Mouse (Mus musculus): ENCODE results near the gene Ppm1l. TPM values are rescaled to one million over a fixed set of nuclear protein-coding genes. Genes with fewer than 3 reads are reported as not detected.
A peak's percentile ranks its signal among the peaks of the same experiment; 100 is the strongest.

The Ppm1l gene
- polyA plus RNA-seq, 1 experiment from 2014 or later = 6.3 TPM

- Histone ChIP-seq H3K9ac (no peak overlapping the region), H3K9me3 (ENCODE audit: low read depth, low read length) (no peaks in the 10 kb centered on the region), H3K27me3 (ENCODE audit: insufficient read depth, low read length) (no peaks in the 10 kb centered on the region), H3K4me1 (ENCODE audit: insufficient read depth) (no peaks in the 10 kb centered on the region), H3K36me3 (ENCODE audit: insufficient read depth) (no peaks in the 10 kb centered on the region), H3K4me3 (ENCODE audit: low read depth, low read length) (no peak overlapping the region), H3K27ac (ENCODE audit: low read depth) (no peak overlapping the region), H3K4me2 (no peak overlapping the region)
- ATAC-seq (ENCODE audit: insufficient read depth) (no peak), DNase-seq (no peak)
- no peak for TF ChIP-seq CTCF (IDR thresholded peaks at IDR 0.05; ENCODE audit: low read depth)
- WGBS = 18% methylated on average over 4 of the region's 4 CpGs
These were observed 185.9 kb downstream of the Ppm1l start for GRCm38 (mm10) chr3:69502527-69502926.

GRCm38 (mm10) chr3:69505090-69505489, 188.4 kb downstream of the Ppm1l start:
- no peak for ATAC-seq (ENCODE audit: insufficient read depth)
- no peaks in the 10 kb centered on the region for H3K4me1 ChIP-seq (ENCODE audit: insufficient read depth)
- TF ChIP-seq CTCF (IDR thresholded peaks at IDR 0.05; ENCODE audit: low read depth) = no peak

GRCm38 (mm10) chr3:69506352-69506751, 189.7 kb downstream of the Ppm1l start:
- ATAC-seq (ENCODE audit: insufficient read depth) = no peak
- TF ChIP-seq CTCF (IDR thresholded peaks at IDR 0.05; ENCODE audit: low read depth) = no peak

More at GRCm38 (mm10) chr3:69505090-69505489, 188.4 kb downstream of the Ppm1l start:
- H3K4me2 ChIP-seq = no peak overlapping the region
- no peak overlapping the region for H3K4me3 ChIP-seq (ENCODE audit: low read depth, low read length)
- no peaks in the 10 kb centered on the region for H3K36me3 ChIP-seq (ENCODE audit: insufficient read depth)
- H3K27me3 ChIP-seq (ENCODE audit: insufficient read depth, low read length) = no peaks in the 10 kb centered on the region
- H3K27ac ChIP-seq (ENCODE audit: low read depth) = no peak overlapping the region
- DNase-seq = no peak
- H3K9ac ChIP-seq = no peak overlapping the region
- no peaks in the 10 kb centered on the region for H3K9me3 ChIP-seq (ENCODE audit: low read depth, low read length)
- 69% methylated on average over 7 of the region's 7 CpGs for WGBS

GRCm38 (mm10) chr3:69509411-69509952, 192.8 kb downstream of the Ppm1l start:
- no peak for TF ChIP-seq CTCF (IDR thresholded peaks at IDR 0.05; ENCODE audit: low read depth)
- 68% methylated on average over 3 of the region's 3 CpGs for WGBS
- Histone ChIP-seq H3K4me2 (no peak overlapping the region), H3K36me3 (ENCODE audit: insufficient read depth) (no peaks in the 10 kb centered on the region), H3K9ac (no peak overlapping the region), H3K27ac (ENCODE audit: low read depth) (no peak overlapping the region), H3K9me3 (ENCODE audit: low read depth, low read length) (no peaks in the 10 kb centered on the region), H3K27me3 (ENCODE audit: insufficient read depth, low read length) (no peaks in the 10 kb centered on the region), H3K4me1 (ENCODE audit: insufficient read depth) (no peaks in the 10 kb centered on the region; the same call in 1 of the 2 replicates), H3K4me3 (ENCODE audit: low read depth, low read length) (no peak overlapping the region)
- ATAC-seq (ENCODE audit: insufficient read depth) = no peak
- DNase-seq = no peak

More at GRCm38 (mm10) chr3:69506352-69506751, 189.7 kb downstream of the Ppm1l start:
- Histone ChIP-seq H3K4me2 (no peak overlapping the region), H3K9me3 (ENCODE audit: low read depth, low read length) (no peaks in the 10 kb centered on the region), H3K27ac (ENCODE audit: low read depth) (no peak overlapping the region), H3K4me3 (ENCODE audit: low read depth, low read length) (no peak overlapping the region), H3K36me3 (ENCODE audit: insufficient read depth) (no peaks in the 10 kb centered on the region), H3K9ac (no peak overlapping the region), H3K4me1 (ENCODE audit: insufficient read depth) (no peaks in the 10 kb centered on the region), H3K27me3 (ENCODE audit: insufficient read depth, low read length) (no peaks in the 10 kb centered on the region)
- peak; percentile 42 for DNase-seq
- WGBS = 80% methylated on average over 4 of the region's 4 CpGs

GRCm38 (mm10) chr3:69511881-69512280, 195.2 kb downstream of the Ppm1l start:
- TF ChIP-seq CTCF (IDR thresholded peaks at IDR 0.05; ENCODE audit: low read depth) = no peak
- Histone ChIP-seq H3K9me3 (ENCODE audit: low read depth, low read length) (no peaks in the 10 kb centered on the region), H3K4me2 (no peak overlapping the region), H3K27ac (ENCODE audit: low read depth) (no peak overlapping the region), H3K36me3 (ENCODE audit: insufficient read depth) (no peaks in the 10 kb centered on the region), H3K27me3 (ENCODE audit: insufficient read depth, low read length) (no peaks in the 10 kb centered on the region), H3K9ac (no peak overlapping the region), H3K4me3 (ENCODE audit: low read depth, low read length) (no peak overlapping the region), H3K4me1 (ENCODE audit: insufficient read depth) (peaks cover 3% of the 10 kb centered on the region; the same call in 1 of the 2 replicates)
- ATAC-seq (ENCODE audit: insufficient read depth) = no peak
- no peak for DNase-seq
- 30% methylated on average over 7 of the region's 7 CpGs for WGBS

- Histone ChIP-seq H3K27me3 (ENCODE audit: insufficient read depth, low read length) (no peaks in the 10 kb centered on the region), H3K27ac (ENCODE audit: low read depth) (no peak overlapping the region), H3K9me3 (ENCODE audit: low read depth, low read length) (no peaks in the 10 kb centered on the region), H3K4me2 (no peak overlapping the region), H3K4me1 (ENCODE audit: insufficient read depth) (peaks cover 3% of the 10 kb centered on the region; the same call in 1 of the 2 replicates), H3K9ac (no peak overlapping the region), H3K36me3 (ENCODE audit: insufficient read depth) (no peaks in the 10 kb centered on the region), H3K4me3 (ENCODE audit: low read depth, low read length) (no peak overlapping the region)
- ATAC-seq (ENCODE audit: insufficient read depth) (no peak), DNase-seq (no peak)
- no peak for TF ChIP-seq CTCF (IDR thresholded peaks at IDR 0.05; ENCODE audit: low read depth)
- 35% methylated on average over 7 of the region's 7 CpGs for WGBS
These were observed 195.7 kb downstream of the Ppm1l start for GRCm38 (mm10) chr3:69512402-69512801.

- peaks cover 3% of the 10 kb centered on the region; the same call in 1 of the 2 replicates for H3K4me1 ChIP-seq (ENCODE audit: insufficient read depth)
- DNase-seq = no peak
- 0 out of 2 replicates have a peak overlapping the region, but pooled peaks have one; percentile 40 for H3K27ac ChIP-seq (ENCODE audit: low read depth)
- no peaks in the 10 kb centered on the region for H3K9me3 ChIP-seq (ENCODE audit: low read depth, low read length)
- 58% methylated on average over 13 of the region's 13 CpGs for whole genome bisulfite sequencing
- H3K4me3 ChIP-seq (ENCODE audit: low read depth, low read length) = no peak overlapping the region
- H3K4me2 ChIP-seq = no peak overlapping the region
- H3K9ac ChIP-seq = no peak overlapping the region
- no peak for ATAC-seq (ENCODE audit: insufficient read depth)
- H3K36me3 ChIP-seq (ENCODE audit: insufficient read depth) = no peaks in the 10 kb centered on the region
- TF ChIP-seq CTCF (IDR thresholded peaks at IDR 0.05; ENCODE audit: low read depth) = no peak
- no peaks in the 10 kb centered on the region for H3K27me3 ChIP-seq (ENCODE audit: insufficient read depth, low read length)
These were observed 199.2 kb downstream of the Ppm1l start for GRCm38 (mm10) chr3:69515730-69516350.

Data from lung, embryonic 14.5 days (tissue).